Mouse (Mus musculus) limb, embryonic 13.5 days (tissue): ENCODE results near the gene Nbr1. TPM values are rescaled to one million over a fixed set of nuclear protein-coding genes. Genes with fewer than 3 reads are reported as not detected.

ENCODE experiments used
- ATAC-seq: fragments of 200-750 bp; cut with Nextera tagmentation; 2 replicates; pipeline ENCODE4 v1.8.0; 2017; ENCODE audit warnings: low read depth, moderate number of reproducible peaks, moderate TSS enrichment; ENCODE audit not compliant: low FRiP score
- H3K27ac ChIP-seq: fragments of 300-500 bp; sonication (generic); 2 replicates; pipeline ENCODE4 v1.5.1; 2015; ENCODE audit warnings: inconsistent platforms, mild to moderate bottlenecking, moderate library complexity
- H3K27me3 ChIP-seq: fragments of 300-500 bp; sonication (generic); 2 replicates; pipeline ENCODE4 v1.6.1; 2015; ENCODE audit warnings: mild to moderate bottlenecking, inconsistent platforms
- H3K36me3 ChIP-seq: fragments of 300-500 bp; sonication (generic); 2 replicates; pipeline ENCODE4 v1.6.1; 2015; ENCODE audit warnings: inconsistent platforms, mild to moderate bottlenecking, moderate library complexity
- H3K4me1 ChIP-seq: fragments of 300-500 bp; sonication (generic); 2 replicates; pipeline ENCODE4 v1.6.1; 2015; ENCODE audit warnings: inconsistent platforms
- H3K4me2 ChIP-seq: fragments of 300-500 bp; sonication (generic); replicated peaks from 2 replicates; pipeline ENCODE4 v1.6.1; 2015; ENCODE audit warnings: inconsistent platforms, mild to moderate bottlenecking, moderate library complexity
- H3K4me3 ChIP-seq: fragments of 300-500 bp; sonication (generic); 2 replicates; pipeline ENCODE4 v1.5.1; 2015; ENCODE audit warnings: moderate library complexity, mild to moderate bottlenecking, inconsistent platforms
- H3K9ac ChIP-seq: fragments of 300-500 bp; sonication (generic); 2 replicates; pipeline ENCODE4 v1.6.1; 2015; ENCODE audit warnings: mild to moderate bottlenecking, inconsistent platforms
- H3K9me3 ChIP-seq: fragments of 300-500 bp; sonication (generic); 2 replicates; pipeline ENCODE4 v1.6.1; 2016; ENCODE audit warnings: inconsistent platforms
- WGBS: fragments of 180-500 bp; shearing (Covaris S2); methylation state at CpG from one replicate; pipeline ENCODE4 v1.1.7; 2015; 5-methylcytosine and 5-hydroxymethylcytosine counted together
- polyA plus RNA-seq: library from polyadenylated mRNA; unstranded; fragments of >200 nt; fragmentation: Nextera tagmentation; extraction: Ambion mirVana; gene quantifications from 2 replicates; pipeline ENCODE4 v1.2.1, GENCODE M21; 2015

Nbr1 gene
- 70.9 and 78.1 TPM in 2 replicates for polyA plus RNA-seq

- Histone ChIP-seq H3K27ac (peak within 1 kb of the TSS; percentile 90), H3K4me2 (peak within 1 kb of the TSS; percentile 85), H3K4me3 (peak within 1 kb of the TSS; percentile 81), H3K9me3 (no peaks in the 10 kb centered on the region), H3K9ac (peak within 1 kb of the TSS; percentile 84), H3K36me3 (peaks cover 24% of the 10 kb centered on the region), H3K27me3 (no peaks in the 10 kb centered on the region), H3K4me1 (peaks cover 24% of the 10 kb centered on the region)
- under 1% methylated on average over 43 of the region's 43 CpGs for WGBS
- peak; percentile 82 for ATAC-seq
Observed at GRCm38 (mm10) chr11:101551751-101552475, at the start of gene Nbr1, which contains the start of gene Brca1. Gene Nbr1, plus strand, starts transcription at chr11:101552149. Gene Brca1, minus strand, starts transcription at chr11:101551955.

DNA sequence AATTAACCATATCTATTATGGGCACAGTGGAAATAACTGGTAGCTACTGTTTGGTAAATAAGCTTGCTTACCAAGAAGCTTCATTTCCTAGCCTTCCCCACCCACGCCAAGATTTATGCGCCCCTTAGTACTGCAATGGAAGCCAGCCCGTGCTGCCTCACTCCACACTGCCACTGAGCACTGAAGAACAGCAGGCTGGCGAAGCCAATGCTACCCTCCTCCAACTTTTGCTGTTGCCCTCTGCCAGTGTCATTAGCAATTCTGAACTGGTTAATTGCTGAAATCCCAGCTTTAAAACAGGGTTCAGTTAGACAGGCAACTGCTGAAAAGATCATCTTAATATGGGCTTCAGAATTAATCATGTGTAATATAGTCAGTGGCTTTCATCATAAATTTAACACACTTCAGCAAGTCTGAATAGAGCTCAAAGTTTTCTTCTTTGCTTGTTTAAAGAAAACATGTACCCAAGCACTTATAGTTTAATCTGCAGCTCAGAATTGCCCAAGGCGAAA lies 45.6 kb upstream of the Nbr1 start:
- Histone ChIP-seq H3K4me2 (no peak overlapping the region), H3K4me1 (no peaks in the 10 kb centered on the region), H3K4me3 (no peak overlapping the region), H3K27ac (no peak overlapping the region), H3K9me3 (no peaks in the 10 kb centered on the region), H3K9ac (no peak overlapping the region), H3K36me3 (peaks cover 69% of the 10 kb centered on the region), H3K27me3 (no peaks in the 10 kb centered on the region)
- no peak for ATAC-seq
- WGBS, result 89% methylated on average over 5 of the region's 5 CpGs

GRCm38 (mm10) chr11:101507090-101507489 lies 44.9 kb upstream of the Nbr1 start:
- Histone ChIP-seq H3K27ac (no peak overlapping the region), H3K36me3 (peaks cover 66% of the 10 kb centered on the region), H3K27me3 (no peaks in the 10 kb centered on the region), H3K4me3 (no peak overlapping the region), H3K4me1 (no peaks in the 10 kb centered on the region), H3K4me2 (no peak overlapping the region), H3K9ac (no peak overlapping the region), H3K9me3 (no peaks in the 10 kb centered on the region)
- 93% methylated on average over 7 of the region's 7 CpGs for WGBS
- ATAC-seq, result no peak

GRCm38 (mm10) chr11:101518937-101519336 lies 33.0 kb upstream of the Nbr1 start:
- Histone ChIP-seq H3K4me3 (no peak overlapping the region), H3K27ac (no peak overlapping the region), H3K9ac (no peak overlapping the region), H3K27me3 (no peaks in the 10 kb centered on the region), H3K36me3 (peaks cover 36% of the 10 kb centered on the region), H3K4me2 (no peak overlapping the region), H3K4me1 (no peaks in the 10 kb centered on the region), H3K9me3 (no peaks in the 10 kb centered on the region)
- WGBS, result 82% methylated on average over 5 of the region's 5 CpGs
- ATAC-seq, result no peak

GRCm38 (mm10) chr11:101519364-101519763 lies 32.6 kb upstream of the Nbr1 start:
- no peak for ATAC-seq
- H3K9ac ChIP-seq, result no peak overlapping the region
- 90% methylated on average over 6 of the region's 6 CpGs for WGBS
- no peak overlapping the region for H3K4me3 ChIP-seq
- no peaks in the 10 kb centered on the region for H3K4me1 ChIP-seq
- H3K27ac ChIP-seq, result no peak overlapping the region
- no peaks in the 10 kb centered on the region for H3K9me3 ChIP-seq
- H3K4me2 ChIP-seq, result no peak overlapping the region
- H3K36me3 ChIP-seq, result peaks cover 36% of the 10 kb centered on the region
- no peaks in the 10 kb centered on the region for H3K27me3 ChIP-seq

DNA sequence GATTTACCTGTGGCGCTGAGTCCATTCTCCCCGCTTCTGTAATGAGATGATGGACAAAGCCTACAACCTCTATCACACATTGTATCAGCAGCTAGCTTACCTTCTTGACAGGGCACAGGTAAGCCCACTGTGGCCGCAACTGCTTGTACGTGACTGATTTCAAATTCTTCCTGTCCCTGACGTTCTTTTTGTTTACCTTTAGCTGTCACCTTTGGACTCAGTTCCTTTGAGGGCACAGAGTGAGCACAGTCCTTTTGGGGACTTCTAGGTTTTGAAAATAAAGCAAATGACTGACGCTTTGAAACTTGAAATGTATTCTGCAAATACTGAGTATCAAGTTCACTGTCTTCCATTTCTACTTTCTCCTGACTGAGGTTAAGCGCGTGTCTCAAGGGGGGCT lies 27.5 kb upstream of the Nbr1 start:
- 95% methylated on average over 8 of the region's 8 CpGs for WGBS
- H3K4me3 ChIP-seq, result no peak overlapping the region
- H3K27me3 ChIP-seq, result no peaks in the 10 kb centered on the region
- H3K4me2 ChIP-seq, result no peak overlapping the region
- H3K36me3 ChIP-seq, result peaks cover 44% of the 10 kb centered on the region
- H3K27ac ChIP-seq, result no peak overlapping the region
- no peak for ATAC-seq
- H3K4me1 ChIP-seq, result no peaks in the 10 kb centered on the region
- H3K9me3 ChIP-seq, result no peaks in the 10 kb centered on the region
- H3K9ac ChIP-seq, result no peak overlapping the region

DNA sequence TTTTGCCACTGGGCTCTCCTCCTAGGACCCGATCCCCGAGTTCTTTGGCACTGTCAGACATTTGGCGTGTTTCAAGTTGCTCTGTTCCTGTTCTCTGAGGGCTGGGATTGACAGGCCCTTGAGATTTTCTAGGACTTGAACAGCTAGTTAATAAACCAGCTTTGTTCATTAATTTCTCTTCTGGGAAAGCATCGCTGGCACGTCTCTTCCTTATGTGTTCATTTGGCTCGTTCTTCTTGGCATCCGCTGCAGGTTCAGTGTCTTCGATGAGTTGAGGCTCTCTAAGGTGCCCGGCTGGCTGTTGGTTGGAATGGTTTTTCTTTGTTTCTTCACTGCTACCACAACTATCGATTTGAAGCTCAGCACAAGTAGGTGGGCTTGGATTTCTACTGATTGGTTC lies 26.9 kb upstream of the Nbr1 start:
- Histone ChIP-seq H3K27me3 (no peaks in the 10 kb centered on the region), H3K9ac (no peak overlapping the region), H3K36me3 (peaks cover 44% of the 10 kb centered on the region), H3K4me2 (no peak overlapping the region), H3K27ac (no peak overlapping the region), H3K4me3 (no peak overlapping the region), H3K9me3 (no peaks in the 10 kb centered on the region), H3K4me1 (no peaks in the 10 kb centered on the region)
- WGBS, result 93% methylated on average over 10 of the region's 10 CpGs
- ATAC-seq, result no peak

DNA sequence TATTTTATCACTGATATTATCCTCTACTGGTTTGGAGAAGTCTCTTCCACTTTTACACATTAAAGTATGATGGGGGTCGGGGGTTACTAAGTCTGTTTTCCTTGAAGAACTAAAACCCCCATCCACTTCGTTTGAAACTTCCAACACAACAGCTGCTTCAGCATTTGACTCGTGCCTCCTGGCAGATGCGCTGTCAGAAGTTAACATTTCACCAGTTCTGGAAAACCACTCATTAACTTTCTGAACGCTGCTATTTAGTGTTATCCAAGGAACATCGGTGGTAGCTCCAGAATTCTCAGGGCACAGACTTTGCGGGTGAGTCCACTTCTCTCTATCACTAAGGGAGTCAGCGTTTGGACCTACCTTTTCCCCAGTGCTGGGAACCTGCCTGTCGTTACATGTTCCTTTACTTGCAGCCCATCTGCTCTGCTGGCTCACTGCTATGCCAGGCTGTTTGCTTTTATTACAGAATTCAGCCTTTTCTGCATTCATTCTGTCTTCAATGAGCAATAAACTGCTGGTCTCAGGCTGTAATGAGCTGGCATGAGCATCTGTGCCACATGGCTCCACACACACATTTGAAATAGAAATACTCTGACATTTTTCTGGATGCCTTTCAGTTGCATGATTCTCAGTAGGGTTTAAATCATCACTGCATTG lies 25.9 kb upstream of the Nbr1 start:
- Histone ChIP-seq H3K9ac (no peak overlapping the region), H3K4me1 (no peaks in the 10 kb centered on the region), H3K27ac (no peak overlapping the region), H3K36me3 (peaks cover 52% of the 10 kb centered on the region), H3K27me3 (no peaks in the 10 kb centered on the region), H3K4me3 (no peak overlapping the region), H3K9me3 (no peaks in the 10 kb centered on the region), H3K4me2 (no peak overlapping the region)
- 89% methylated on average over 9 of the region's 9 CpGs for WGBS
- no peak for ATAC-seq

DNA sequence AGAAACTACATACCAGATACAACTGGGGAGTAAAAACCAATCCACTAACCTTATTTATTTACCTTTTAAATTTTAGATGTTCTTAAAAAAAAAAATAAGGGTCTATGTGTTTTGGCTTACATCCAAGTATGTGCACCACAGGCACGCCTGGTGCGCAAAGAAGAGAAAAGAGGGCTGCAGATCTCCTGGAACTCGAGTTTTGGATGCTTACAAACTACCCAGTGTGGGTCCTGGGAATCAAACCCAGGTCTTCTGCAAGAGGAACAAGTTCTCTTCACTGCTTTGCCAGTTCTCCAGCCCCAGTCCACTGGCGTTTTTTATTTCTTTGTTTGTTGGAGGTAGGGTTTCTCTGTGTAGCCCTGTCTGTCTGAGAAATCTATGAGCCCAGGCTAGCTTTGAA lies 25.3 kb upstream of the Nbr1 start:
- Histone ChIP-seq H3K9ac (no peak overlapping the region), H3K27me3 (no peaks in the 10 kb centered on the region), H3K27ac (no peak overlapping the region), H3K4me1 (no peaks in the 10 kb centered on the region), H3K4me2 (no peak overlapping the region), H3K4me3 (no peak overlapping the region), H3K9me3 (no peaks in the 10 kb centered on the region), H3K36me3 (peaks cover 56% of the 10 kb centered on the region)
- ATAC-seq, result no peak
- WGBS, result 70% methylated on average over 4 of the region's 4 CpGs

GRCm38 (mm10) chr11:101543533-101543932 lies 8.4 kb upstream of the Nbr1 start:
- Histone ChIP-seq H3K36me3 (peaks cover 26% of the 10 kb centered on the region), H3K27me3 (no peaks in the 10 kb centered on the region), H3K9ac (0 out of 2 replicates have a peak overlapping the region, but pooled peaks have one; percentile 19), H3K4me2 (no peak overlapping the region), H3K4me1 (no peaks in the 10 kb centered on the region), H3K27ac (no peak overlapping the region), H3K4me3 (no peak overlapping the region), H3K9me3 (no peaks in the 10 kb centered on the region)
- 91% methylated on average over 9 of the region's 9 CpGs for WGBS
- ATAC-seq, result no peak

GRCm38 (mm10) chr11:101544132-101544531 lies 7.8 kb upstream of the Nbr1 start:
- no peak overlapping the region for H3K4me2 ChIP-seq
- no peak overlapping the region for H3K9ac ChIP-seq
- H3K27me3 ChIP-seq, result no peaks in the 10 kb centered on the region
- H3K9me3 ChIP-seq, result no peaks in the 10 kb centered on the region
- no peak for ATAC-seq
- H3K27ac ChIP-seq, result no peak overlapping the region
- H3K4me1 ChIP-seq, result no peaks in the 10 kb centered on the region
- 68% methylated on average over 1 of the region's 1 CpGs for WGBS
- H3K4me3 ChIP-seq, result no peak overlapping the region
- peaks cover 28% of the 10 kb centered on the region for H3K36me3 ChIP-seq

DNA sequence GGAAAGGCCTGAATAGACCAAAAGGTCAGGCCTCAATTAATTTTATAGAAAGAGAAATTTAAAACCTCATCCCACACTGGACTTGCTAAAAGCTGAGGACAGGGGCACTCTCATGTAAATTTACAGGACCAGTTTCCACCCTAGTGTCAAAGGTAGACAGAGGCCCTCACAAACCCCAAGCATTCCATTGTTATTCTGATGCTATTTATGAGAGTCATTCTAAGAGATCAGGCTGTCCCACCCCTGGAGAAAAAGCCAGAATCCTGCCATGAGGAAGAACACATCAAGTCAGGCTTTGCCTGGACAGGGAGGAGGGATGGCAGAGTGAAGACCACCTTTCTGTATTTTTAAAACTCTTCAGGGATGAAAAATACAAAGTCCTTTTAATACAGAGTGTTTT lies 3.4 kb upstream of the Nbr1 start:
- no peak overlapping the region for H3K27ac ChIP-seq

More for the DNA sequence above, 3.4 kb upstream of the Nbr1 start:
- Histone ChIP-seq H3K27me3 (no peaks in the 10 kb centered on the region), H3K9me3 (no peaks in the 10 kb centered on the region), H3K4me2 (no peak overlapping the region), H3K36me3 (peaks cover 15% of the 10 kb centered on the region), H3K9ac (no peak overlapping the region), H3K4me3 (no peak overlapping the region), H3K4me1 (peaks cover 12% of the 10 kb centered on the region)
- ATAC-seq, result no peak
